Mouse (Mus musculus): ENCODE data around the gene Erv3. TPM values are rescaled to one million over a fixed set of nuclear protein-coding genes. Genes with fewer than 3 reads are reported as not detected.

Gene Erv3
- polyA plus RNA-seq, 1 experiment from 2014 or later = not detected

DNA sequence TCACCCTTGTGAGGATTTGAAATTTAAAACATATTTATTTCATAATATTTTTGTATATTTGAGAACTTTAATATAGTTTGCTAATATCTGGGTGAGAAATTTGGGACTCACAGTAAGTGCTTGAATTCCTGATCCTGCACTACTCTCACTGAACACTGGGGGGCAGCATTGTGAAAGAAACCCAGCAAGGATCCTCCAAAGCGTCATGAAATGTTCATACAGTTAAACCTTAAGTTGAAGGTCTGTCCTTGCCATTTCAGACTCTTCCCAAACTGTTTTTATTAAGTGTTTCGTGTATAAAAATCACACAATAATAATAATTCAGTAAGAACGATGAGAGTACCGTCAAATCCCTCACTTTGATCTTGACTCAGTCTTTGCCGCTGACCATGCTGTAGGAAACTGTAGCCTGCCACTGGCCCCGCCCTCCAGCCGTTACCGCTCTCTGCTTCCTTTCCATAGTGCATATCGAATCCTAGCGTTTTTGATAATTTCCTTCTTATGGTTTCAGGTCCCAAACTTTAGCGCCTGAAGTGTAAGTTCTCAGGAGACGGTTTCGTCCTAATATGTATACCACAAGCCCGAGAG, 39.4 kb downstream of the Erv3 start:
- peak overlapping the region; percentile 51 for H3K4me2 ChIP-seq
- peaks cover 12% of the 10 kb centered on the region; the same call in 1 of the 2 replicates for H3K27me3 ChIP-seq
- no peak overlapping the region for H3K27ac ChIP-seq
- ATAC-seq (replicated peaks; ENCODE audit: low FRiP score) = no peak
- no peak overlapping the region for H3K9ac ChIP-seq
- H3K36me3 ChIP-seq = no peaks in the 10 kb centered on the region
- peak overlapping the region; percentile 20; the same call in 1 of the 2 replicates for H3K4me3 ChIP-seq (replicated peaks)
- peaks cover 6% of the 10 kb centered on the region; the same call in 1 of the 2 replicates for H3K4me1 ChIP-seq
- H3K9me3 ChIP-seq (replicated peaks) = no peaks in the 10 kb centered on the region
- WGBS = 22% methylated on average over 14 of the region's 14 CpGs

GRCm38 (mm10) chr2:131814327-131814726, 45.2 kb downstream of the Erv3 start:
- peaks cover 42% of the 10 kb centered on the region for H3K27me3 ChIP-seq
- H3K36me3 ChIP-seq = no peaks in the 10 kb centered on the region
- ATAC-seq (replicated peaks; ENCODE audit: low FRiP score) = no peak
- no peak overlapping the region for H3K27ac ChIP-seq
- H3K4me2 ChIP-seq = no peak overlapping the region
- H3K4me3 ChIP-seq (replicated peaks) = no peak overlapping the region
- WGBS = 83% methylated on average over 10 of the region's 10 CpGs
- H3K9ac ChIP-seq = no peak overlapping the region
- H3K4me1 ChIP-seq = no peaks in the 10 kb centered on the region
- no peaks in the 10 kb centered on the region for H3K9me3 ChIP-seq (replicated peaks)

- 65% methylated on average over 1 of the region's 1 CpGs for WGBS
- H3K9ac ChIP-seq = no peak overlapping the region
- H3K9me3 ChIP-seq (replicated peaks) = no peaks in the 10 kb centered on the region
- peaks cover 42% of the 10 kb centered on the region for H3K27me3 ChIP-seq
- H3K27ac ChIP-seq = no peak overlapping the region
- H3K4me2 ChIP-seq = no peak overlapping the region
- no peaks in the 10 kb centered on the region for H3K36me3 ChIP-seq
- ATAC-seq (replicated peaks; ENCODE audit: low FRiP score) = no peak
- H3K4me3 ChIP-seq (replicated peaks) = no peak overlapping the region
- H3K4me1 ChIP-seq = no peaks in the 10 kb centered on the region
Measured at GRCm38 (mm10) chr2:131813437-131813836, 46.1 kb downstream of the Erv3 start.

GRCm38 (mm10) chr2:131812480-131813137, 46.9 kb downstream of the Erv3 start:
- Histone ChIP-seq H3K9me3 (replicated peaks) (no peaks in the 10 kb centered on the region), H3K4me3 (replicated peaks) (no peak overlapping the region), H3K4me1 (no peaks in the 10 kb centered on the region), H3K4me2 (no peak overlapping the region), H3K9ac (no peak overlapping the region), H3K36me3 (no peaks in the 10 kb centered on the region), H3K27ac (no peak overlapping the region), H3K27me3 (peaks cover 39% of the 10 kb centered on the region)
- 19% methylated on average over 23 of the region's 23 CpGs for WGBS
- peak; percentile 79 for ATAC-seq (replicated peaks; ENCODE audit: low FRiP score)

- Histone ChIP-seq H3K27me3 (peaks cover 39% of the 10 kb centered on the region), H3K4me1 (peaks cover 4% of the 10 kb centered on the region; the same call in 1 of the 2 replicates), H3K4me2 (no peak overlapping the region), H3K9me3 (replicated peaks) (no peaks in the 10 kb centered on the region), H3K4me3 (replicated peaks) (no peak overlapping the region), H3K9ac (no peak overlapping the region), H3K27ac (no peak overlapping the region), H3K36me3 (no peaks in the 10 kb centered on the region)
- no peak for ATAC-seq (replicated peaks; ENCODE audit: low FRiP score)
- 66% methylated on average over 2 of the region's 2 CpGs for WGBS
Measured at GRCm38 (mm10) chr2:131811607-131812006, 47.9 kb downstream of the Erv3 start.

DNA sequence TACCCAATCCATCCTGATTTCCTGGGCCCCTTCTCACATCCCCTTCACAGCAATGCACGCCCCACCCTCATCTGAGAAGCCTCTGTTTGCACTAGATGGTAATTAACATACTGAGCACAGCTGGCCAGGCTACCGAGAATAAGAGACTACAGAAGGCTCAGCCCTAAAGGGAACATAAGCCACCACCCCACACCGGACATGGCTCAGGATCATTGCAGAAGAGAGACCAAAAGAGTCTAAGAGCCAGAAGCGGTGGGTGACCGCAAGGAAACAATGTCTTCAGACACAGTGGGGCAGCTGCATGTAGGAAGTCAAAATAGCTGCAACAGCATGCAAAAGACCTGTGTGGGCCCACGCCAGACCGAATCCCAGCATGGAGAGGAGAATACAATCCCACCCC, 50.7 kb downstream of the Erv3 start:
- no peak for ATAC-seq (replicated peaks; ENCODE audit: low FRiP score)

GRCm38 (mm10) chr2:131807660-131808059, 51.9 kb downstream of the Erv3 start:
- no peak for ATAC-seq (replicated peaks; ENCODE audit: low FRiP score)
- Histone ChIP-seq H3K4me1 (peaks cover 4% of the 10 kb centered on the region; the same call in 1 of the 2 replicates), H3K9ac (no peak overlapping the region), H3K4me3 (replicated peaks) (no peak overlapping the region), H3K27ac (no peak overlapping the region), H3K9me3 (replicated peaks) (no peaks in the 10 kb centered on the region), H3K27me3 (peaks cover 10% of the 10 kb centered on the region), H3K36me3 (no peaks in the 10 kb centered on the region), H3K4me2 (no peak overlapping the region)
- WGBS = 74% methylated on average over 11 of the region's 11 CpGs

More for the DNA sequence above, 50.7 kb downstream of the Erv3 start:
- Histone ChIP-seq H3K36me3 (no peaks in the 10 kb centered on the region), H3K4me1 (peaks cover 4% of the 10 kb centered on the region; the same call in 1 of the 2 replicates), H3K9ac (no peak overlapping the region), H3K27ac (no peak overlapping the region), H3K4me2 (no peak overlapping the region), H3K27me3 (peaks cover 20% of the 10 kb centered on the region), H3K9me3 (replicated peaks) (no peaks in the 10 kb centered on the region), H3K4me3 (replicated peaks) (no peak overlapping the region)
- 55% methylated on average over 7 of the region's 7 CpGs for WGBS

DNA sequence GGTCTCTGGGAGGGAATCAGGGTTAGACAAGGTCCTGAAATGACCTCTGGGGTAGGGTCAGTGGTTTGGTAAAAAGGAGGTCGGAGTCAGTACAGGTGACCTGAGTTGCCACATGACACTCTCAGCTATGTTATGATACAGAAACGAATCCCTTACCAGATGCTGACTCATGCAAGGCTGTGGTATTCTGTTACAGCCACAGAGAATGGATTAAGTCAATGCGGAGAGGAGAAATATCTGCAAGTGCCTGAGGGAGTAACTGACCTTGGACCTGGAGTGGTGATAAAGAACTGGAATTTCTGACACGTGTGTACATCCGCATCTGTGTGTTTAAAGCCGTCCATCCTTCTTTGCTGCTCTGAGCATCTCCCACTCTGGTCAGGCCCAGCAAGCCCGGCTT, 52.7 kb downstream of the Erv3 start:
- Histone ChIP-seq H3K9me3 (replicated peaks) (no peaks in the 10 kb centered on the region), H3K4me1 (peaks cover 4% of the 10 kb centered on the region; the same call in 1 of the 2 replicates), H3K36me3 (no peaks in the 10 kb centered on the region), H3K27ac (no peak overlapping the region), H3K4me3 (replicated peaks) (no peak overlapping the region), H3K27me3 (peaks cover 5% of the 10 kb centered on the region), H3K9ac (no peak overlapping the region), H3K4me2 (no peak overlapping the region)
- no peak for ATAC-seq (replicated peaks; ENCODE audit: low FRiP score)
- 23% methylated on average over 7 of the region's 7 CpGs for WGBS

GRCm38 (mm10) chr2:131805306-131805705, 54.2 kb downstream of the Erv3 start:
- no peak overlapping the region for H3K27ac ChIP-seq
- no peak overlapping the region for H3K9ac ChIP-seq
- WGBS = 89% methylated on average over 1 of the region's 1 CpGs
- H3K4me3 ChIP-seq (replicated peaks) = no peak overlapping the region
- no peaks in the 10 kb centered on the region for H3K27me3 ChIP-seq
- no peak overlapping the region for H3K4me2 ChIP-seq
- no peaks in the 10 kb centered on the region for H3K36me3 ChIP-seq
- no peaks in the 10 kb centered on the region for H3K9me3 ChIP-seq (replicated peaks)
- ATAC-seq (replicated peaks; ENCODE audit: low FRiP score) = no peak
- H3K4me1 ChIP-seq = peaks cover 4% of the 10 kb centered on the region; the same call in 1 of the 2 replicates

DNA sequence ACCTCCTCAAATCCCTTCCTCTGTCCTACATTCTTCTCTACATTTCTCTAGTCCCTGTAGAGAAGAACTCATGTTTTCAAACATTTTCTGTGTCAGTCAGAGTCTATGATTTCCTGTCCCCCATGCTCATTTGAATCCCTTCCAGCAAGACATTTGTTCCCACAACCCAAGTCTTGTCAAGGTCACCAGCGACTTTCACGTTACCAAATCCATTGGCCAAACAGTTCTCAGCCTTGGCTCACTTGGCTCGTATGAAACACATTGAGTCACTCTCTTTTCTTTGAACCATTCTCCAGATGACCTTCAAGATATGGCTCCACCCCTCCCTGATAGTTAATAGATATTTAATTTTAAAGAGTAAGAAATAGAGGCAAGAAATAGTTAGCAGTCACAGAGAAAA, 55.7 kb downstream of the Erv3 start:
- no peaks in the 10 kb centered on the region for H3K27me3 ChIP-seq
- peaks cover 4% of the 10 kb centered on the region; the same call in 1 of the 2 replicates for H3K4me1 ChIP-seq
- no peak overlapping the region for H3K4me2 ChIP-seq
- no peaks in the 10 kb centered on the region for H3K9me3 ChIP-seq (replicated peaks)
- H3K9ac ChIP-seq = no peak overlapping the region
- H3K36me3 ChIP-seq = no peaks in the 10 kb centered on the region
- no peak overlapping the region for H3K27ac ChIP-seq
- 67% methylated on average over 3 of the region's 3 CpGs for WGBS
- ATAC-seq (replicated peaks; ENCODE audit: low FRiP score) = no peak
- H3K4me3 ChIP-seq (replicated peaks) = no peak overlapping the region
